Mouse (Mus musculus) liver, postnatal 0 days (tissue): ENCODE data around the gene Cdk7.

Experiments
- CTCF ChIP-seq: sonication (generic); IDR thresholded peaks from 2 replicates; pipeline ENCODE4 v1.5.1; 2016; ENCODE audit warnings: antibody characterized with exemption, low read depth
- EP300 ChIP-seq: IDR thresholded peaks from 2 replicates; pipeline ENCODE4 v1.6.1; 2016; ENCODE audit warnings: antibody characterized with exemption, low read depth, mild to moderate bottlenecking

DNA sequence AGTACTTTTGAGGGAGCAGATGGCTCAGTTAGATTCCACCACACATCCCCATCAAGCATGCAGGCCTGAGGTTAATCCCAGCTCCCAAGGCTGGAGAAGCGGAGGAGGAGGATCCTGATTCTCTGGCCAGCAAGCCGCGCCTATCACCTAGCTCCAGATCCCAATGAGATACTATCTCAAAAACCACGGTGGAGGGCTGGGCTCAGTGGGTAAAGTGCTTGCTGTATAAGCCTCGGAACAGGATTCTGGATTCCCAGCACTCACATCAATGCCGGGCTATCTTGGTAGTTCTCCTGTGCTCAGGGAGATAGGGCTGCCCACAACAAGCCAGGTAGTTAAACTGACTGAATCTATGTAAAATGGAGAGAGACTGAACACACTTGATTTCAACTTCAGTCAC lies 15.3 kb downstream of the Cdk7 start:
- TF ChIP-seq CTCF (no peak), EP300 (no peak)
